Mouse (Mus musculus) ZHBTc4 (cell line): ENCODE measurements around the gene Mpz.
"Not testable (repeated sequence)": the region's sequence is repeated elsewhere in the genome, so short reads cannot be mapped to it uniquely, and the experiment has no call there.

Source experiments
- DNase-seq: peaks from one replicate; pipeline ENCODE4 v3.0.0-alpha.2; 2011; ENCODE audit warnings: low read depth, low spot score

The Mpz gene

GRCm38 (mm10) chr1:171129251-171129650, 21.3 kb upstream of the Mpz start:
- no peak for DNase-seq

DNA sequence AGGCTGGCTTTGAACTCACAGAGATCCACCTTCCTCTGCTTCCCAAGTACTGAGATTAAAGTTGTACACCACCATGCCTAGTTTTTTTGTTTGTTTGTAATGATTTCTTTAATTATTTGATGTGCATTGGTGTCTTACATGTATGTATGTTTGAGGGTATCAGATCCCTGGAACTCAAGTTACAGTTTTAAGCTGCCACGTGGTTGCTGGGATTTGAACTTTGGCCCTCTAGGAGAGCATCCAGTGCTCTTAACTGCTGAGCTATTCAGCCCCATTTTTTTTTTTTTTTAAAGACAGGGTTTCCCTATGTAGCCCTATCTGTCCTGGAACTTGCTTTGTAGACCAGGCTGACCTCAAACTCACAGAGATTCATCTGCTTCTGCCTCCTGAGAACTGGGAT, 19.5 kb upstream of the Mpz start:
- DNase-seq: no peak

DNA sequence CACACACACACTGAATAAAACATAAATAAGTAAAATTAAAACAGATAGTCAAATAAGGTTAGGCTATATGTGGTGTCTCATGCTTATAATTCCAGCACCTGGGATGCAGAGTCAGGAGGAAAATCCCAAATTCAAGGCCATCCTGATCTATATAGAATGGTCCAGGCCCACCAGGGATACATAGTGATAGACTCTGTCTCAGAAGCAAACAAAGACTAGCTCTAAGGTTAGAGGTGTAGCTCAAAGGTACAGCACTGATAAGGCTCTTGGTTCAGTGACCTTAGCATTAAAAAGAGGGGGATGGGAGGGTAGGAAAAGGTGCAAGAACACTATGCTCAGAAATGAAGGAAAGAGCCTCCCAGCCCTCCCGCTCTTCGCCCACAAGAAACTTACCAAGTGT, 14.9 kb upstream of the Mpz start:
- DNase-seq: no peak

DNA sequence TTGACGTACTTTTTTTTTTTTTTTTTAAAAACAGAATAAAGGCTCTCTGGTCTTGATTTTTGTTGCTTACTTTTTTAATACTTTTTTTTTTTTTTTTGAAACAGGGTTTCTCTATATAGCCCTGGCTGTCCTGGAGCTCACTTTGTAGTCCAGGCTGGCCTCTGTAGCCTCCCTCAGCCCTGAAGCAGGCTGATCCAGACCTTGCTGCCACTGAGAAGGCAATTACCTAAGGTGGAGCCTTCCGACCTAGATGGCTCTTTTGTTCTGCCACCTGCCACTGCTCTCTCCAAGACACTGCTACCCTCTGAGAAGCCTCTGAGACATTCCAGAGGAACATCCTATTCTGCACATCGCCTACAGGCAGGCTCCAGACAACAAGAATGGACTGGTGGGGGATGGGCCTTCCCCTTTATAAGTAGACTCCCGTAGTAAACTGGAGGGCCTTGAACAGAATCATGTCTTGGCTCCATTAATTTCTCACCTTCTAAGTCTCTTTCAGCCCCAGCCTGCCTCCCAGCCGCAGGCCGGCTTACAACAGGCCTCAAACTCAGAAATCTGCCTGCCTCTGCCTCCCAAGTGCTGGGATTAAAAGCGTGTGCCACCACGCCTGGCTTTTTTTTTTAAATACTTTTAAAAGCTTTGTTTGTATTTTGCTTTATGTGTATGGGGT, 12.9 kb upstream of the Mpz start:
- DNase-seq: peak; percentile 67

DNA sequence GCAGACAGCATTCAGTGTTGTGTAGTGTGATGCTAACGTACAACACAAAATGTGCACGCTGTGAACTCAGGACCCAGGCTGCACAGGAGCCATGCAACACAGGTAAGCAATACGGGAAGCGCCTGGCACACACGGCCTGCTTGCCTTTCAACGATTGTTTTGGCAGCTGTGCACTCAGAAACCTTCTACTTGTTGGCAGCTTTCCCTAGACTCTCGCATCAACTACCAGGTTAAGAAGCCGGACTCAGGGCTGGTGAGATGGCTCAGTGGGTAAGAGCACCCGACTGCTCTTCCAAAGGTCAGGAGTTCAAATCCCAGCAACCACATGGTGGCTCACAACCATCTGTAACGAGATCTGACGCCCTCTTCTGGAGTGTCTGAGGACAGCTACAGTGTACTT, 7.5 kb upstream of the Mpz start:
- DNase-seq: not testable (repeated sequence)

GRCm38 (mm10) chr1:171150838-171151391, 404 bp downstream of the Mpz start:
- DNase-seq: no peak

DNA sequence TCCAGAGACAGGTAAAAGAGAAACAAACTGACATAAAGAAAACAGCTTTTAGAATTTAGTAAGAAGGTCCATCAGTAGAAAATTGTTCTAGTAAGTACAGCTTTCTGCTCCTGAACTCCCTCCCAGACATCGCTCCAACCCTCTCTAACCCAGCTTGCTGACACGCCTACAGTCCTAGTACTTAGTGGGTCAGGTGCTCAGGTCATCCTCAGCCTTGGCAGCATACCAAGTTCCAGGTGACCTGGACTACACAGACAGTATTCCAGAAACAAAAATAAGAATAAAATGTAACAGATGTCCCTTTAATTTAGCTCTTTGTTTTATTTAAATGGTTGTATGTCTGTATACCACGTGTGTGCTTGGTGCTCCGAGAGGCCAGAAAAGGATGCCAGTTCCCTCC, 1.5 kb downstream of the Mpz start:
- DNase-seq: no peak

- no peak for DNase-seq
Observed at GRCm38 (mm10) chr1:171156644-171157043, 6.1 kb downstream of the Mpz start.

GRCm38 (mm10) chr1:171157965-171158364, 7.5 kb downstream of the Mpz start:
- DNase-seq: no peak

- DNase-seq: peak; percentile 21
Observed at GRCm38 (mm10) chr1:171159485-171159975, 9.0 kb downstream of the Mpz start.

- no peak for DNase-seq
Observed at GRCm38 (mm10) chr1:171162526-171162925, 12.0 kb downstream of the Mpz start.

GRCm38 (mm10) chr1:171164258-171164657, 13.7 kb downstream of the Mpz start:
- DNase-seq: peak; percentile 76

DNA sequence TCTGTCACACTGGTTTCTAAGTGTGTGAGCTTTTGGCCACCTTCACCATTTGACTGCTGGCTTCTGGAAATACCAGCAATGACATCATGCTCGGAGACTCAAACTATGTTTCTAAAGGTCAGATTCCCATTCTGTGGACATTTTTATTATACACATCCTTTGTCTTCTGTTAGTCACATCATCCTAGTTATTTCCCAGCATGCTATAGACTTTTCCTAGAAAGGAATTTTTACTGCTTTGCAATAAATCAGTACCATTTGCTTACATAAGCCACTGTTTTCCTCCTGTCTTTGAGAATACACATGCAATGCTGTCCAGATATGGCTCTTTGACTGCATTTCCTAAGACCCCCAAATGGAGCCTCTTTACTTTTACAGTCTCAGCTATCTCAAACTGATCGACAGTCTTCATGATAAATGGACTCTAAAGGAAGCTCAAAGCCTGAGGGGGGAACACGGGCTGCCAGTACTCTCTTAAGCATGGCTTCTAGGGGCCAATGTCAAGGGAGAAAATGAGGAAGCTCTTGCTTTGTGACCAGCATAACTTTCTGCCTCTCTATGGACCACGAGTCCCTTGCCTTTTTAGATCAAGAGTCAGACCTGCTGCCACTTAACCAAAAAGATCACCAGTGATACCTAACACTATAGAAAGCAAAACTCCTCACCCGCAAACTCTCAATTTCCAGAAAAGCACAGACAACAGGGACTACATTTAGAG, 15.3 kb downstream of the Mpz start:
- no peak for DNase-seq

DNA sequence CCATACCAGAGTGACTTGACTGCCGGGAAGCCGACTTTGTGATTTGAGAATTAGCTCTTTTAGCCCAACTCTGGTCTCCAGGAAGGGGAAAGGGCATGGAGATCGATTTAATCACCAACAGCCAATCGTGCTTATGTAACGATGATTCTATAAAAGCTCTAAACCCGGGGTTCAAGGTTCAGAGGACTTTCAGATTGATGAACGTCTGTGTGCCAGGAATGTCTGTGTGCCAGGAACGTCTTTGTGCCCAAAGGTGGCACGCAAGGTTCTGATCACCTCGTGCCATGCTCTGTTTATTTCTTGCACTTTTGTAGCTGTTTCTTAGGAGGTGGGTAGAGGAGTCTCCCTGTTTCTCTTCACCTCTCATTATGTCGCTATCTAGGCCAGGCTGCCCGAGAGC, 18.4 kb downstream of the Mpz start:
- no peak for DNase-seq

DNA sequence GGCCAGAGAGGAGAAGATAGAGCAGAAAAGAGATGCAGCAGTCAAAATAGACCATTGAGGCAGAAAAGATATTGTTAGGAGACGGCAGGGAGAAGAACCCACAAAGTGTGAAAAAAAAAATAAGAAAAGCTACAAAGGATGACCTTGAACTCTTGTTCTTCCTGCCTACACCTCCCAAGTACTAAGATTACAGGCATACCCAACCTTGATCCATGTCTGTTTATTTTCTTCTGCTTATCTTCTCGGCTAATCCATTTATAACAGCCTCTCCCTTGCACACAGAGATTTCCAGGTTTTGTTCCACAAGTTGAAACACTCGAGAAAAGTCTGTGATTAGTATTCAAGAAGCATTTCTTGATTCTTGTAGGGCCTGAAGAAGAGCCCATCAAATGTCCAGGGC, 19.4 kb downstream of the Mpz start:
- no peak for DNase-seq

DNA sequence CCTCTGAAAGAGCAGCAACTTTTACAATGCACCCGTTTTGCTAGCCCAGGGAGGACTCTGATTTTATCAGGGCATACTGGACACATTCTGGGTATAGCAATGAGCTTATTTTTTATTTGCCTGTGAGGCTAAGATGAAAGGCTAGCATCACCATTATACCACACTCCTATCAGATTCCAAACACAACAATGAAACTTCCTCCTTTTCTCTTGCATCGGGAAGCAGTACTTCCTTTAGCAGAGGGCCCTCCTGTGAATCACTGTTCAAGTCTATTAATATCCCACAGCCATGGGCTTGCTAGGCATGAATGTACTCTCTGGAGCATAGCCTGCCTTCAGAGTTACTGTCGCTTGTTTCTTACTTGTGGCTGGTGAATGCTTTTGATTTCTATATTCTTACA, 20.6 kb downstream of the Mpz start:
- DNase-seq: no peak

- DNase-seq: no peak
Observed at GRCm38 (mm10) chr1:171172779-171173178, 22.3 kb downstream of the Mpz start.

DNA sequence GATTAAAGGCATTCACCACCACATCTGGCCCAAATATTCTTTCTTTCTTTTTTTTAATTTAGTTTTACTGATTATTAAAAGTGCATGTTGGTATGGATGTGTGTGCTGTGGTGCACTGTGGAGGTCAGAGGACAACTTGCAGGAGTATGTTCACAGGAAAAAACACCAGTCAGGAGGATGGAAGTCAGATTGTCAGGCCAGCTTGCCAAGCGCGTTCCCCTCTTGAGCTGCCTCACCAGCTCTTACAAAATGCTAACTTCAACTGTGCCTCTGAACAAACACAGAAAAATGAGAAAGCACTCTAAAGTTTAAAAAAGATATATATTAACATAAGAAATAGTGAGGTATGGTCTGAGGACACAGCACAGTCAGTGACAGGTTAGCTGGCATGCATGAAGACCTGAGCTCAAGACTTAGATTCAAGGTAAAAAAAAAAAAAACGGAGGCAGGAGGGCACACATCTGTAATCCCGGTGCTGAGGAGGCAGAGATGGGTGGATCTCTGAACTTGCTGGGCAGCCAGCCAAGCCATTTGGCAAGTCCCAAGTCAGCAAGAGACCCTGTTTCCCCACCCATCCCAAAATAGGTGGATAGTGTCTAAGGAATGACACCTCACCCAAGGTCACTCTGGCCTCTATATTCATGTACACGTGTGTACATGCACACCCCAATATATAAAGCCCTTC, 29.1 kb downstream of the Mpz start:
- DNase-seq: no peak

- no peak for DNase-seq
Observed at GRCm38 (mm10) chr1:171183025-171183424, 32.5 kb downstream of the Mpz start.

DNA sequence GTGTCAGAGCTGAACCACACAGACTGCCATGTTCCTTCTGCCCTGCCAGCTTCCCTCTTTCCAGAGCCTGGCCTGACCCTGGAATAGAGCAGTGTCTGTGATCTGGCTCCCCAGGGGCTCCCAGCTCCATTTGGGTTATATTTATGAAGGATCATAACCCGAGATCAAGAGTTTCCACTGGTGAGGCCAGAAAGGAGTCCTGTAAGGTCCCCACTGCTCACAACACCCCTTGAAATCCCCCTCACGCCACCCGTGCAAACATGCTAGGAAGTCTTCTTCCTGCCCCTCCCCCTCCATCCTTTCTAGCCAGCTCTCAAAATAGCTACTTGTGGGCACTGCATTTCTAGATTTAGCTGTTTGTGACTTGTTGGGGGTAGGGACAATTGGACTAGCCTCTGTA, 33.1 kb downstream of the Mpz start:
- no peak for DNase-seq

GRCm38 (mm10) chr1:171184314-171184713, 33.8 kb downstream of the Mpz start:
- DNase-seq: no peak

- no peak for DNase-seq
Observed at GRCm38 (mm10) chr1:171185655-171186054, 35.1 kb downstream of the Mpz start.
